Mouse (Mus musculus): Measurements from ENCODE around the gene Nutm1. TPM values are rescaled to one million over a fixed set of nuclear protein-coding genes. Genes with fewer than 3 reads are reported as not detected.

Nutm1 gene
- total and polyA plus RNA-seq, 3 experiments: 0.04 to 0.13 TPM; not detected in 1

GRCm38 (mm10) chr2:112210142-112210541, 48.9 kb downstream of the Nutm1 start:
- no peaks in the 10 kb centered on the region for H3K79me2 ChIP-seq (ENCODE audit: control insufficient read depth, insufficient read depth, low read length, poor library complexity)
- H3K9ac ChIP-seq (ENCODE audit: control insufficient read depth, low read depth, low read length, poor library complexity, severe bottlenecking): no peak overlapping the region
- no peaks in the 10 kb centered on the region for H3K9me3 ChIP-seq (replicated peaks; ENCODE audit: insufficient read depth, low read length)
- no peak overlapping the region for H3K4me3 ChIP-seq (ENCODE audit: control insufficient read depth in 1 of 2, insufficient read depth in 1 of 2, low read depth in 2 of 2, low read length in 2 of 2)
- no peak for TF ChIP-seq KAT2A (conservative IDR thresholded peaks at IDR 0.05; ENCODE audit: low read depth, low read length)
- TF ChIP-seq ETS1 (IDR thresholded peaks at IDR 0.05; ENCODE audit: low read depth, low read length): no peak
- TF ChIP-seq ZNF384 (IDR thresholded peaks at IDR 0.05; ENCODE audit: low read depth, low read length): no peak
- TF ChIP-seq ZKSCAN1 (IDR thresholded peaks at IDR 0.05; ENCODE audit: low read depth, low read length): no peak
- TF ChIP-seq GATA1 (IDR thresholded peaks at IDR 0.05; ENCODE audit: low read depth, low read length): no peak
- TF ChIP-seq UBTF (IDR thresholded peaks at IDR 0.05; ENCODE audit: borderline replicate concordance, insufficient read depth, low read depth, low read length): no peak
- no peak for TF ChIP-seq MXI1 (IDR thresholded peaks at IDR 0.05; ENCODE audit: low read depth, low read length)
- no peak for TF ChIP-seq TBP (IDR thresholded peaks at IDR 0.05; ENCODE audit: low read depth, low read length)
- TF ChIP-seq TCF12 (IDR thresholded peaks at IDR 0.05; ENCODE audit: low read depth, low read length): no peak
- TF ChIP-seq POLR2A (IDR thresholded peaks at IDR 0.05; ENCODE audit: control insufficient read depth in 1 of 2, insufficient read depth in 1 of 2, low read depth in 1 of 2, low read length in 2 of 2, poor library complexity in 1 of 2): no peak
- TF ChIP-seq HCFC1 (IDR thresholded peaks at IDR 0.05; ENCODE audit: low read depth, low read length): no peak
- no peak for TF ChIP-seq ZMIZ1 (IDR thresholded peaks at IDR 0.05; ENCODE audit: low read depth, low read length)
- TF ChIP-seq POLR2AphosphoS2 (IDR thresholded peaks at IDR 0.05; ENCODE audit: low read length): no peak
- TF ChIP-seq JUND (IDR thresholded peaks at IDR 0.05; ENCODE audit: low read depth, low read length): no peak
- no peak for TF ChIP-seq RCOR1 (IDR thresholded peaks at IDR 0.05; ENCODE audit: low read depth, low read length)
- no peaks in the 10 kb centered on the region for H3K4me1 ChIP-seq (ENCODE audit: control insufficient read depth in 1 of 2, insufficient read depth in 2 of 2, low read length in 2 of 2)
- peaks cover 3 to 6% of the 10 kb centered on the region in 2 experiments for H3K27me3 ChIP-seq (ENCODE audit: control insufficient read depth in 1 of 2, insufficient read depth in 2 of 2, low read length in 2 of 2)
- no peaks in the 10 kb centered on the region for H3K36me3 ChIP-seq (ENCODE audit: control insufficient read depth in 1 of 2, insufficient read depth in 2 of 2, low read length in 2 of 2)
- no peak for DNase-seq (ENCODE audit: low read depth, low spot score)
- H3K27ac ChIP-seq (ENCODE audit: control insufficient read depth, low read depth, low read length): no peak overlapping the region

DNA sequence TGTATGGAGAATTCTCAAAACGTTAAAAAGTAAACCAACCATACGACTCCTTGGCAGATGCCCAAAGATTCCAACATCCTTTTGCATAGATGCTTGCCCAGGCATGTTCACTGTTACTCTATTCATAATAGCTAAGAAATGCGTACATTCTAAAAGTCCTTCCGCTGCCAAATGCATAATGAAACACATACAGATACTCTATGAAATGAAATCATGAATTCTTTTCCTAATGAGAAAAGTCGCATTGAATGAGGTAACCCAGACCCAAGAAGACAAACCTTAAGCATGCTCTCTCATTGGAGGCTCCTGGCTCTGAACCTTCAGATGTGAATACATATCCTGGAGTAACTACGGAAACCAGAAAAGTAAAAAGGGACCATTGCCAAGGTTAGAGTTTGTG, 56.0 kb downstream of the Nutm1 start:
- H3K79me2 ChIP-seq (ENCODE audit: control insufficient read depth, insufficient read depth, low read length, poor library complexity): no peaks in the 10 kb centered on the region
- H3K4me3 ChIP-seq (ENCODE audit: control insufficient read depth in 1 of 2, insufficient read depth in 1 of 2, low read depth in 2 of 2, low read length in 2 of 2): no peak overlapping the region
- no peak for DNase-seq (ENCODE audit: low read depth, low spot score)
- H3K27ac ChIP-seq (ENCODE audit: control insufficient read depth, low read depth, low read length): no peak overlapping the region
- H3K4me1 ChIP-seq (ENCODE audit: control insufficient read depth in 1 of 2, insufficient read depth in 2 of 2, low read length in 2 of 2): no peaks in the 10 kb centered on the region
- TF ChIP-seq ZKSCAN1 (IDR thresholded peaks at IDR 0.05; ENCODE audit: low read depth, low read length) (no peak), MXI1 (IDR thresholded peaks at IDR 0.05; ENCODE audit: low read depth, low read length) (no peak), USF2 (IDR thresholded peaks at IDR 0.05; ENCODE audit: borderline replicate concordance in 1 of 2, insufficient read depth in 1 of 2, low read depth in 1 of 2, low read length in 2 of 2) (no peak), BHLHE40 (IDR thresholded peaks at IDR 0.05; ENCODE audit: borderline replicate concordance, low read depth, low read length) (no peak), MAFK (IDR thresholded peaks at IDR 0.05; ENCODE audit: borderline replicate concordance, low read depth, low read length) (no peak), E2F4 (IDR thresholded peaks at IDR 0.05; ENCODE audit: borderline replicate concordance, low read depth, low read length) (no peak), POLR2AphosphoS2 (IDR thresholded peaks at IDR 0.05; ENCODE audit: low read length) (no peak), NELFE (IDR thresholded peaks at IDR 0.05; ENCODE audit: low read depth, low read length) (no peak), USF1 (IDR thresholded peaks at IDR 0.05; ENCODE audit: low read depth, low read length) (no peak), MEF2A (IDR thresholded peaks at IDR 0.05; ENCODE audit: extremely low read depth, insufficient replicate concordance, low read depth, low read length, poor library complexity, severe bottlenecking) (no peak), ZNF384 (IDR thresholded peaks at IDR 0.05; ENCODE audit: low read depth, low read length) (no peak), HCFC1 (IDR thresholded peaks at IDR 0.05; ENCODE audit: low read depth, low read length) (no peak), MYB (IDR thresholded peaks at IDR 0.05; ENCODE audit: low read depth, low read length) (no peak), CTCF (IDR thresholded peaks at IDR 0.05 in 2 of 3, conservative IDR thresholded peaks at IDR 0.05 in 1 of 3; ENCODE audit: control insufficient read depth in 1 of 3, insufficient read depth in 1 of 3, low read depth in 2 of 3, low read length in 3 of 3, poor library complexity in 1 of 3, severe bottlenecking in 1 of 3) (no peak), UBTF (IDR thresholded peaks at IDR 0.05; ENCODE audit: borderline replicate concordance, insufficient read depth, low read depth, low read length) (no peak)
- no peak overlapping the region for H3K9ac ChIP-seq (ENCODE audit: control insufficient read depth, low read depth, low read length, poor library complexity, severe bottlenecking)
- peaks cover 14 to 28% of the 10 kb centered on the region in 2 experiments for H3K27me3 ChIP-seq (ENCODE audit: control insufficient read depth in 1 of 2, insufficient read depth in 2 of 2, low read length in 2 of 2)
- no peaks in the 10 kb centered on the region for H3K9me3 ChIP-seq (replicated peaks; ENCODE audit: insufficient read depth, low read length)
- H3K36me3 ChIP-seq (ENCODE audit: control insufficient read depth in 1 of 2, insufficient read depth in 2 of 2, low read length in 2 of 2): no peaks in the 10 kb centered on the region
